Mouse (Mus musculus): ENCODE measurements around the gene Atp10a.

Gene Atp10a

DNA sequence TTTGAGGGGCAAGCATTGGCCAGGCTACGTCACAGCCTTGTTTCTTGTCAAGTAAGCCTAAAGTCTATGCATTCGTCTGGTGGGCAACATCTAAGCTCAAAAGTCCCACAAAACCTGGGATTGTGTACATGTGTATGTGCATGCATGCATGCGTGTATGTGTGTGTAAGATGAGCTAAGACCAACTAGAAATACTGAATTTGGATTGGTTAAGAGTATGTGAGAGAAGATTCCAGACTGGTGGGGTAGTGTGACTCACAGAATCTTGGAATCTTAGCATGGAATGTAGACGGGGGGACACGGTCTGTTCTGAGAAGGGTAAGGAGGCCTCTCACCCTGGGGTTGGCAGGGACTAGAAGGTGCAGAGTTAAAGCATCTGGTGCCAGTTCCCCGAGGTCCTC is at the start of gene Atp10a:
Gene Atp10a, plus strand, starts transcription at position 301 of the 400 bp plus-strand sequence.
- DNase-seq (ENCODE audit: inconsistent ontology term) = no peak

DNA sequence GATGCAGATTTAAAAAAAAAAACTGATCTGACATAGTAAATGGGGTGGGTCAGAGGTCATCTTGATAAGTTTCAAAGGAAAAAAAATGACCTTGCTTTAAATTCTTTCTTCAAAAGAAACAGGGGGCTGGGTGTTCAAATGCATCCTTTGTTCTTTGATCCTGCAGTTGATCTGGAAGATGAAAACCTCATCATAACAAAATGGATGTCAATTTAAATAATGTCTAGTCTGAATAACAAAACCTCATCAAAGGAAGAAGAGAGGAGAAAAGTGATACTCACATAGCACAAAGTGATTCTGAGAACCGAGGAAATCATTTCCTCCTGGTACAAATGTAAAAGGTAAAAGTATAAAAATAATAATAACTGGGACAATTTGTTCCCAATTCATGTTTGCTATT is 37.9 kb upstream of the Atp10a start:
- no peak for DNase-seq (ENCODE audit: inconsistent ontology term)

DNA sequence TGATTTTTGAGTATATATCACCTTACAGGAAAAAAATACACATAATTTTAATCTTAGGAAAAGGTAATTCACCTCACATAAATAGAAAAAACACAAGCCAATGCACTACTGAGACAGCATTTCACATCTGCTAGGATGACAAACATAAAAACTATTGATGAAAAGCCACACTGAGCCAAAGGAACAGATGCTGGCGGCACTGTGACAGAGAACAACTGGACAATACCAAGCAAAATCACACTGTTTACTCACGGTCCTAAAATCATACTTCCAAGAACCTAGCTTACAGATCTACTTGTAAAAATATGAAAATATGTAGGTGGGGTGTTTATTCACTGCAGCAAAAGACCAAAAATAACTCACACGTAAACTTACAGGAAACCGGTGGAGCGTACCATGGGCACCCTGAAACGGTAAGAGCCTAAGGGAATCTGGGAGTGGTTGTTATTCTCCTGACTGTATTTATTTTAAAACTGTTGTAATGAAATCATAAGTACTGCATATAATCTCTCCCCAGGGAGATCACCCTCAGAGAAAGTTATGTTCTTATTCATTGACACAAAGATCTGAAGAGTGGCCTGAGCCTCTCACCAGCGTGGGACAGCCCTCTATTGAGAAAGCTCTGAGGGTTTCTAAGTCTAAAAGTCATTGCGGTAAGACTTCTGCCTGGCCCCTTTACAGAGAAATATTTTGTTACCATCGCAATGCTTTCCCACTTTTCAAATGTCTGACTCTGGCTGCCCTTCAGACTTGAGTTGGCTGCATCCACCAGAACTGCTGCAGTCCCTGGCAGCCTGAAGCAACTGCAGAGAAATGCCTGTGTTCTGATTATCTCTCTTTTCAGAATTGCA is 29.4 kb upstream of the Atp10a start:
- peak; percentile 11 for DNase-seq (ENCODE audit: inconsistent ontology term)

DNA sequence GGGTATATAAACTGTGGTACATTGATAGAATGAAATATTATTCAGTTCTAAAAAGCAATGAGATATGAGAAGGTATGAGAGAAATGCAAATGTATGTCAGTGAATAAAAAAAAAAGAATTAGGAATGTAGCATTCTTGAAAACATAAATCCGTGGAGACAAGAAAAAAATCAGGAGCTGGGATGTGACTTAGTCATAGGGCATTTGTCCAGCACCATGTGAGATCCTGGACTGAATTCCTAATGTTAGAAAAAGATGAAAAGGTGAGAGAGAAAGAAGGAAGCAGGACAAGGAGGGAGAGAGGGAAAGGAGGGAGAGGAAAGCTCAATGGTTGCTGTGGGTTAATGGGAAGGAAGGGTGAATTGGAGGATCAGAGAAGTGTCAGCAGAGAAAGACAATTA is 28.6 kb upstream of the Atp10a start:
- DNase-seq (ENCODE audit: inconsistent ontology term) = no peak

DNA sequence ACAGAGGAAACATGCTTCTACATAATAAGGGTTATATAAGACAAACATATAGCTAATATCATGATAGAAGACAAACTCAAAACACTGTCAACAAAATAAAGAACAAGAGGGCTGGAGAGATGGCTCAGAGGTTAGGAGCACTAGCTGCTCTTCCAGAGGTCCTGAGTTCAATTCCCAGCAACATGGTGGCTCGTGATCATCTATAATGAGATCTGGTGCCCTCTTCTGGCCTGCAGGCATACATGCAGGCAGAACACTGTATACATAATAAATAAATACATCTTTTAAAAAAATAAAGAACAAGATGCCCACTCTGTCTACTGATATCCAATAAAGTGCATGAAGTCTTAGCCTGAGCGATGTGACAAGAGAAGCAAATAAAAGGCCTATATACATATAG is 26.7 kb upstream of the Atp10a start:
- no peak for DNase-seq (ENCODE audit: inconsistent ontology term)

DNA sequence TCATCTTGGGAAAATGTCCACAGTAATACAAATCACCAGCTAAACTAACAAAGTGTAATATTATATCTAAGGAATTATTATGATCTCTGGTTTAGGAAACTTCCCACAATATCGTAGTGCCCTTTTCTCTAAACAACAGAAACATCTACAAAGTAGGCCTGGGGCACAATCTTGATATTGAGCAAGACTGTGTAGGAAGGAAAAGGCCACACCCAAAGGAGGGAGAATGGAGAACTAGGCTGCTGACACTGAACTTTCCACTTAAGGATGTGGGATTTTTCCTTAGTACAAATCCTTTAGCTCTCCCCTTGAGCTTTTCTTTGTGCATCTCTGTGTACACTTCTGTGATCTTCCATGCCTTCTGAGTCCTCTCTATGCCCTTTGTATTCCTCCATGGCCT is 22.3 kb upstream of the Atp10a start:
- DNase-seq (ENCODE audit: inconsistent ontology term) = no peak

DNA sequence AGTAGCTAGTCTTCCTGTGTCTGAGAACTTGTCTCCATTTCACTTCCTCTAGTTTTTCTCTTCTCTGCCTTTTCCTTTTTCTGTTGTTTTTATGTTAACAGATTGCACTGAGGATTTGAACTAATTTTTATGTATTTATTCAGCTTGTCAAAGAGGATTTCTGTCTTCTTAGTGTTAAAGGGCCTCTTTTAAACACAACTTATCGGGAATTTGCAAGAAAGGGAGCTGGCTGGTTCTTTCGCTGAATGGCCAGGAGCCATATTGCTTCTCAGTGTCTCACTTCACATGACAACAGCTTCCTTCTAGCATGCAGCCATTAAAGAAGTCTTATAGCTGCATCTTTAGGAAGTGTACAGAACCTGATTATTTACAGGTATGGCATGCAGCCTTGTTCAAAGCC is 16.3 kb upstream of the Atp10a start:
- DNase-seq (ENCODE audit: inconsistent ontology term) = no peak

DNA sequence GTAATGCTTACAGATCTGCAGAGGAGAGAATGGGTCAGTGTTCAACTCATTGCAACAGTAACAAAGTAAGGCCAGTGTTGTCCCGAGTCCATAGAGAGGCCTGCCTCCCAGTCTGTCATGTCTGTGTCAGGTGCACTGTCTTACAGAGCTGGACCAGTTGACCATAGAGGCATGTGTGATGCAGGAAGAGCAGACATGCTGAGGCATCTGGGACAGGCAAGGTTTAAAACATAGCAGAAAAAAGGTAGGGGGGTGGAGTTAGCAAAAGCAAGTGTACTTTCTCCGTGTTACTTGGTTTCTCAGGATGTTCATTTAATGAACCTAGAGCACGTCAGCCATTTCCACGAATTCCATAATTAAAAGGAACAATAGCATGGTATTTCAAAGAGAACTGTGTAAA is 15.5 kb upstream of the Atp10a start:
- no peak for DNase-seq (ENCODE audit: inconsistent ontology term)

DNA sequence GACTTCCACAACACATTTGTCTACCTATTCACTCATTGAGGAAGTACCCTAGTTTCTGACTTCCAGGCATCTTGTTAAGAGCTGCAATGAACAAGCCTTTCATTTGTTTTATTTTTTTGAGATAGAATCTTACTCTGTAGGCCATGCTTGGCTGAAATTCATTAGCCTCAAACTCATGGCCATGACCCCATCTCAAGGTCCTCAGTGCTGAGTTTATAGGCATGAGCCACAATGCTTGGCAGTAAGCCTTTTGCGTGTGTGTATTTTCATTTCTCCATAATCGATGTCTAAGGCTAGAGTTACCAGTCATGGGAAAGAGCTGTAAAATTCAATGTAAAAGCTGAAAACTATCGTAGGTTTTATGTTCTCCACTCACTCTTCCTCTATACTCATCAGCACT is 14.1 kb upstream of the Atp10a start:
- DNase-seq (ENCODE audit: inconsistent ontology term) = no peak

DNA sequence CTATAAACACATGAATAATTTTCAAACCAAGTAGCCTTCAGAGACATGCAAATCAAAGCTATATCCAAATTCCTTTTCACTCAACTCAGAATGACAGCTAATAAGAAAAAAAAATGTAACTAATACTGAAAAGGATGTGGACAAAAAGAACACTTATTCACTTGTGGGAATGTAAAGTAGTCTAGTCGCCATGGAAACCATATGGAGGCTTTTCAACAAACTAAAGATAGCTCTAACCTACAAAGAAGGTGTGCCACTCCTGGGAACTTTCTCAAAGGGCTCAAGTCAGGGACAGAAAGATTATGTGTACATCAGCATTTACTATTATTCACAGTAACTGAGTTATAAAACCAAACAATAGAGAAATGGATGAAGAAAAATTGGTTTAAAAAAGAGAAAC is 8.6 kb upstream of the Atp10a start:
- no peak for DNase-seq (ENCODE audit: inconsistent ontology term)

DNA sequence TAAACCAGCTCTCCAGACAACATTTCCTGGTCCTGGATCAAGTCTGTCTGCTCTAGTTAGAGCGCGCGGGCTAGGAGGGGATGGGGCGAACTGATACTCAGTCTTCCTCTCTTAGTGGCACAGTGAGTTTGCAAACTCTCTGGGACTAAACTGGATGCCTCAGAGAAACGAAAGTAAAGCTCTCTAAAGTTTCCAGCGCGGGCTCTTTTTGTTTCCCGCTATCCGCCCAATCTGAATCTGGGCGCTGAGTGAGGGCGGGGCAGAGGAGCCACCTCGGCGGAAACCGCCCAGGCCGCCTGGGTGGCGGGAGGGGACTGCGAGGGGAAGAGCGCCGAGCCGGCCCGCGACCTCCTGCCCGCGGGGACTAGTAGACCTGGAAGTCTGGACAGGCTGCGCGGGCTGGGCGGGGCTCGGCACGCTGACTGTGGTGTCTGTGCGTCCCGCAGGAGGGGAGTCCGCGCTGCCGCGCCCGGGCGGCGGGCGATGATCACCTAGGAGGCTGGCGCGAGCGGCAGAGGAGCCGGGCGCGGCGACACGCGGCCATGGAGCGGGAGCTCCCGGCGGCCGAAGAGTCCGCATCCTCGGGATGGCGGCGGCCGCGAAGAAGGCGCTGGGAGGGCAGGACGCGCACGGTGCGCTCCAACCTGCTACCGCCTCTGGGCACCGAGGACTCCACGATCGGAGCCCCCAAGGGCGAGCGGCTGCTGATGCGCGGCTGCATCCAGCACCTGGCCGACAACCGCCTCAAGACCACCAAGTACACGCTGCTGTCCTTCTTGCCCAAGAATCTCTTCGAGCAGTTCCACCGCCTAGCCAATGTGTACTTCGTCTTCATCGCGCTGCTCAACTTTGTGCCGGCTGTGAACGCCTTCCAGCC is 2.2 kb downstream of the Atp10a start:
- peak; percentile 91 for DNase-seq (ENCODE audit: inconsistent ontology term)

DNA sequence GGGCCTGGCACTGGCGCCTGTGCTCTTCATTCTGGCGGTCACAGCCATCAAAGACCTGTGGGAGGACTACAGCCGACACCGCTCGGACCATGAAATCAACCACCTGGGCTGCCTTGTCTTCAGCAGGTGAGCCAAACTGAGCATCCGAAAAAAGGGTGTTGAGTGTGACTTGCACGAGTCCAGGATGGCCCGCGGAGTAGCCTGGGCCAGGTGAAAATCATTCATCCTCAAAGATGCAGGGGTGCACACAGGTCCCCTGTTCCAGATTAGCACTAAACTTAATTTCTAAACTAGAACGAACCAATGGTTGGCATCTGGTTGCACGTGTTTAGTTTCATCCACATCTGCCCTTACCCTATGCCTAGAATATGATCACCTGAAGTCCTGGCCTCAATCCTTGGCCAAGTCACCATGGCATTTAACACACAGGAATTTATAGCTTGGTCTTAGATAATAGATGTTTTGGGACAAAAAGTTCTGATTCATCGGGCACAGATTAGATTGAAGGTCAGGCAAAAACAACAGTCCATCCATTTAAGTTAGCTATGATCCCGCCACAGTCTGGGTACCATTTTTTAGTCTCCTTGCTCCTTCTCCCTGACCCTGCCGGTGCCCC is 2.9 kb downstream of the Atp10a start:
- no peak for DNase-seq (ENCODE audit: inconsistent ontology term)

DNA sequence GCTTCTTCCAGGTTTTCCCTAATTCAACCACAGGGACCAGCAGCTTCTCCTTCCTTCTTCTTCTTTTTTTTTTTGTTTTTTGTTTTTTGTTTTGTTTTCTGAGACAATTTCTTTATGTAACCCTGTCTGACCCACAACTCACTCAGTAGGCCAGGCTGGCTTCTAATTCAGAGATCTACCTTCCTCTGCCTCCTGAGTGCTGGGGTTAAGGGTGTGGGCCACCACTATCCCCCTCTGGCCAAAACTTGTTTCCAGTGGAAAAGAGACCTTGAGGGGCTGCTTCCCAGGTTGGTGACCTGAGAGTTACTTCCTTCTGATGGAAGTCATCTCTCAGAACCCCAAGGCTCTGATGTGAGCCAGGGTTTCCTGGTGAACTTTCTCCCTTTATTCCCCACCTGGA is 4.1 kb downstream of the Atp10a start:
- DNase-seq (ENCODE audit: inconsistent ontology term) = no peak

DNA sequence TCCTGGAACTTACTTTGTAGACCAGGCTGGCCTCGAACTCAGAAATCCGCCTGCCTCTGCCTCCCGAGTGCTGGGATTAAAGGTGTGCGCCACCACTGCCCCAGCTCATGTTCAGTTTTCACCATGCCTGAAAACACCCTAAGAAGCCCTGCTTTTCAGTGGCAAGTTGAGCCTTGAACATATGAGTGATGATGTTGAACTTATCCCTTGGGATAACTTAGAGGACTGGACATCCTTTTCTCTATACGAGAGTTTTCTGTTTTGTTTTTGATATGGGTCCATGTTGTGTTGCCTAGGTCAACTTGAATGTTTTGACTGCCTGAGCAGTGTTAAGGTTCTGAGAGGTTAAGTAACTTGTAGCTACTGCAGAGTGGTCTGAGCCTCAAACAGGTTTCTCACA is 4.7 kb downstream of the Atp10a start:
- DNase-seq (ENCODE audit: inconsistent ontology term) = no peak

DNA sequence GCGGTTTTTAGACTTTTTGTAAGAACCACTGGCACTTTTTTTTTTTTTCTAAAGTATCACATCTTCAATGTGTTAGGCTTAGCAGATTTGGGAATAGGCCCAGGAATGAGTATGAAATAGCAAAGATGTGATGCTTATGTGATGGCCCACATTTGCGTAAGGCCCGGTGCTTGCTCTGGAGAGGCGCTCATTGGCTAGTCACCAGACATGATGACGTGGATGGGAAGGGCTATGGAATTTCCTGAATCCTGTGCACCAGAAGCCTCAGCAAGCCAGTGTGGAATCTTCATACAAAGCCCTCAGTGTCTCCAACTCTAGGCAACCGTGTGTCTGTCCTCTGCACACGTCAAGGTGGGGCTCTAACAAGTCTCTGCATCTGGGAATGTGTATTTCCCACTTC is 5.1 kb downstream of the Atp10a start:
- no peak for DNase-seq (ENCODE audit: inconsistent ontology term)

DNA sequence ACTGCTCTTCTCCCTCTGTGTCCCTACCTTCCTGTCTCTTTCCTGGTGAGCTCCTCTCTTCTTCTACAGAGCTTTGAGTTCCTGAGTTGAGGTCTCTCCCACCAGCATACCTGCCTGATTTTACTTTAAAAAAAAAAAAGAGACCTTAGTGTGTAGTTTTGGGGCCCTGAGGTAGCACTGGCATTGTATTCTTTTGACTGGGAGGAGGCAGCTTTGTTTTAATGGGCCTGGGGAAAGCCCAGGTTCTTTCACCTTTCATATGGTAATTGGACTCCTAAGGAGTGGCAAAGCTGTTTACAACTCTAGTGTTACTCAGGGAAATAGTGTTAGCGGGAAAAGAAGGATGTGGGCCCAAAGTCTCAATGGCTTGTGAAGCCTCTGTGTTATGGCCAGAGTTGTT is 12.7 kb downstream of the Atp10a start:
- DNase-seq (ENCODE audit: inconsistent ontology term) = no peak

DNA sequence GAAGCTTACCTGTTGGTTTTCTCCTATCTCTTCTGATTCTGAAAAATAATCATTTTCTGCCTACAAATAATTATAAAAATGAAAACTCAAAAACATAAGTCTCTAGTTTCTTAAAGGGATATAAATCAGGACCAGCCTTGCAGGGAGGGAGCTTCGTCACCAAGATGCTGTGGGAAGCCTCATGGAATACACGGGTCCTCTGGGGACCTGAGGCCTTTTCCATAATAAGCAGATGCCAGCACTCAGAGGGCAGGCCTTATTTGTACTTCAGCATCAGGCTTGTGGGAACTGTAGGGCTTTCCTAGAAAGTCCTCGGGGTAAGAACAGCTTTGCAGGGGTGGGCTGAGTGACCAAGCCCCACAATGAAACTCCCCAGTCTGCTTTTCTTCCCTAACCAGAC is 20.1 kb downstream of the Atp10a start:
- DNase-seq (ENCODE audit: inconsistent ontology term) = peak; percentile 55

DNA sequence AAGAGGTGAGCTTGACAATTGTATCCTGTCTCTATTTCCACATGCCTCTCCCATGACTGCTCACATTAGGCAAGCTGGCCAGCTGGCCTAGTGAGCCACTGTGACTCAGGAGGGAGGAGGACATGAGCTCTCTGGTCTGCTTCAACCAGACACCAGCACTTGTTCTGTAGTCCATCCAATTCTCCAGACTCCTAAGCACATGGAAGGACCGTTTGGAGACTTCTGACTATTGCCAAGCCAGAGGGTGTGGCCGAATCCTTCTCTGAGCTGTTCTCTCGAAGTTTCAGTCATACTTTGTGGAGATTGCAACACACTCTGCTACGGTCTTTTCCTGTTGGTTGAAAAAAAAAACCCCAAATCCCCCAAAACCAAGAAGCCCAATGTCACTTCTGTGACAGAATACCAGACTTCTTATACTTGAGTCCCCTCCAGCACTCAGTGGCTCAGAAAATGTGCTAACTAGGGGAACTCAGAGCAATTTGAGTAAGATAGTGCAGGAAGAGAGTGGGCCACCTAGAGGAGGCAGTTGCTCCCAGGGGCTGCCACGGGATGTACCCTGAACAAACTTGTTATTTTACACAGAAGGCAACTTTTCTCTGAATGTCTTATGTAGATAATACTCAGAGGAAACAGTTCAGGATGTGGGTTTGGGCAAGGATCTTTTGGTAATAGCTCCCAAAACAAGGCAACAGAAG is 21.3 kb downstream of the Atp10a start:
- peak; percentile 75 for DNase-seq (ENCODE audit: inconsistent ontology term)

DNA sequence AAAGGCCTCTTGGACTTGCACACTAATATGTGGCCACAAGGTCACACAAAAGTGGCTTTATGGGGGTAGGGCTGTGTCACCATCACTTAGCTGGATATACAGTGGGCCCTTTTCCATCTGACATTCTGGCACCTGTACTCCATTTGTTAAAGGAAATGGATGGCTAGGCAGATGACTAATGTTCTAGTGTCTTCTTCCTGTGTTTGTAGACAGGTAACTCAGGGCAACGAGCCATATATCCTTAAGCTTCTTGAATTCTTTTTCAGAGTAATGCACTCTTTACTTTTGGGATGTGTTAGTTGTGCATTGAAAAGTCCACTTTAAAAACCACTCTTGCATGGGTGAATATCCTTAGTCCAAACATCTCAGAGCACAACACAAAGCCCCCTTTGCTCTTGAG is 30.0 kb downstream of the Atp10a start:
- no peak for DNase-seq (ENCODE audit: inconsistent ontology term)

DNA sequence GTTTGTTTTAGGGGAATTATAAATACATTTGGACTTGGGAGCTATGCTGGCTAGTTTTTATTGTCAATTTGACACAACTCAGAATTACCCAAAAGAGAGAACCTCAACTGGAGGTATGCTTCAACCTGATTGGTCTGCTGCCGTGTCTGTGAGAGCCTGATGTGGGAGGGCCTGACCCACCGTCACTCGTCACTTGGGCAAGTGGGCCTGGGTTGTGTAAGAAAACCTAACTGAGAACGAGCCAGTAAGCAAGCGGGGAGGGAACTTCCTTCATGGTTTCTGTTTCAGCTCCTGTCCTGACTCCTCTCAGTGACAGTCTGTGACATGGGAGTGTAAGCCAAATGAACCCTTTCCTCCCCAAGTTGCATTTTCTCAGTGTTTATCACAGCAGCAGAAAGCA is 30.6 kb downstream of the Atp10a start:
- no peak for DNase-seq (ENCODE audit: inconsistent ontology term)

DNA sequence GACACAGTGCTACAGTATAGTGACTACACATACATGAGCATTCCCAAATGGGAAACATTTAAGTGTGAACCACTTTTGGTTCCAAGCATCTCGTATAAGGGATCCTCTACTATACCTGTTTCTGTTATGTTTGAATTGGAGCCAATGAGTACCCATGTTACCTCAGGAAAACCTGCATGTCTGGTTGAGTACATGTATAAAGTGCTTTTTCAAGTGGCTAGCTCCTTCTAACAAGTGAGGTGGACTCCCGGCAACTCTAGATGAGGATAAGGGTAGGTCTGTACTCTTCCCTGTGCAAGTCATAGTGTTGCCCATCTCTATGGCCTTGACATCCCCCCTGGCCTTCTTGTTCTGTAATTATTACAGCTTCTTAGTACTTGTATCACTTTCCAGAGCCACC is 31.0 kb downstream of the Atp10a start:
- no peak for DNase-seq (ENCODE audit: inconsistent ontology term)
